Mouse (Mus musculus): ENCODE measurements around the gene Cfap97d1.

Gene Cfap97d1

DNA sequence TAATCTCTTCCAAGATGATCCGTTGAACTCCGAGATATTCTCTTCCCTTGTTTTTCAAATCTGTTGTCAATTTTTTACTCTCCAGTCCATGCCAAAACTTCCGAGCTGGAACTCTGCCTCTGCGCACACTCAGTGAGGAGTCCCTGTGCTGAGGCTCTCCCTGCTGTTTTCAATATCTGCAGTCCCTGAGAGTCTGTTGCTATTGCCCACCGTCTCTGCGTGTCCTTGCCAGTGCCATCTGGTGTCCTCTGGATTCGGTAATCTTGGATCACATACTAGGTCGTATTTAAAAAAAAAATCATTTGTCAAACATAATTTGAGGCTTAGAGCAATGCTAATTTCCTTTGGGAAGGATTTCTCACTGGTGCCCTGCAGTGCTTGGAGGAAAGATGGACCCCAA lies 50.8 kb downstream of the Cfap97d1 start:
- DNase-seq (ENCODE audit: extremely low spot score, low spot score), result no peak

- DNase-seq (ENCODE audit: extremely low spot score, low spot score), result no peak
These were observed 51.4 kb downstream of the Cfap97d1 start for GRCm38 (mm10) chr11:102035456-102035960.

DNA sequence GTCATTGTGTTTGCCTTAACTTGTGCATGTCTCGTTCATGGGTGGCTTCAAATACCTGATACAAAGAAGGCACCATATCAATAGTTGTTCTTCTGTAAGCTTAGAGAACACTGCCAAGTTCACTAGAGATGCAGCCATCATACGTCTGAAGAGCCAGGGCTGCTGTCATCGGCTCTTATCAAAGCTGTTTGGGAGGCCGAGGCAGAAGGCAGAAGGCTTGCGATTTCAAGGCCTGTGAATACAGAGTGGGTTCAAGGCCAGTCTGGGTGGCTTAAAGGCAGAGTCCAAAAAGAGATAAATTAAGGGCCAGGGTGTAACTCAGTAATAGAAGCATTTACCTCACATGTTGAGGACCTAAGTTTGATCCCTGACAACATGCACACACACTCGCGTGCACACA lies 52.3 kb downstream of the Cfap97d1 start:
- DNase-seq (ENCODE audit: extremely low spot score, low spot score), result no peak

- no peak for DNase-seq (ENCODE audit: extremely low spot score, low spot score)
These were observed 53.7 kb downstream of the Cfap97d1 start for GRCm38 (mm10) chr11:102037789-102038188.

- no peak for DNase-seq (ENCODE audit: extremely low spot score, low spot score)
These were observed 55.5 kb downstream of the Cfap97d1 start for GRCm38 (mm10) chr11:102039487-102040137.

DNA sequence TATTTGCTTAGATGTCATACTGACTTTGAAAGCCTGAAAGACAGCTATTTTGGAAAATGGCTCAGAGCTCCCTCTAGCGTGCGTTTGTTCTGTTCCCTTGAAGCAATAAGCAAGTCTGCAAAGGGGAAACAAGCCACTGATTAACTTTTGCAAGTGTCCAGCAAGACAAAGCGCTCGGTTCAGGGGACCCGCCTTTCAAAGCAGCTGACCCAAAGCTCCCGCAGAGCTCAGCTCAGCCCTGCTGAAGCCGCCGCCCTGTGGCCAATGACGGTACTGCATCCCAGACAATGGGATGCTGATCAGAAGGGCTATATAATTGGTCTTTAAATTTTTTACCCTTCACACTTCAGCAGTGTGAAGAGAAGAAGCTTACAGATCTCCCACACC lies 56.1 kb downstream of the Cfap97d1 start:
- DNase-seq (ENCODE audit: extremely low spot score, low spot score), result peak; percentile 95

- DNase-seq (ENCODE audit: extremely low spot score, low spot score), result no peak
These were observed 56.6 kb downstream of the Cfap97d1 start for GRCm38 (mm10) chr11:102040646-102041045.

- DNase-seq (ENCODE audit: extremely low spot score, low spot score), result no peak
These were observed 57.4 kb downstream of the Cfap97d1 start, which contains the start of gene Cd300lg for GRCm38 (mm10) chr11:102041350-102041949. Gene Cd300lg (plus strand): TSS chr11:102041509.

Measured in neural tube, embryonic 10.5 days (tissue).